Mouse (Mus musculus) intestine, embryonic 16.5 days (tissue): ENCODE measurements around the gene Rbl2. TPM values are rescaled to one million over a fixed set of nuclear protein-coding genes. Genes with fewer than 3 reads are reported as not detected.
A peak's percentile ranks its signal among the peaks of the same experiment; 100 is the strongest.

Source experiments
- ATAC-seq: fragments of 200-750 bp; cut with Nextera tagmentation; 2 replicates; pipeline ENCODE4 v1.8.0; 2017; ENCODE audit warnings: moderate TSS enrichment, moderate library complexity
- H3K27ac ChIP-seq: fragments of 300-500 bp; sonication (generic); 2 replicates; pipeline ENCODE4 v1.5.1; 2014; ENCODE audit warnings: mild to moderate bottlenecking, low read length
- H3K27me3 ChIP-seq: fragments of 300-500 bp; sonication (generic); replicated peaks from 2 replicates; pipeline ENCODE4 v1.6.1; 2014; ENCODE audit warnings: low read length, control low read depth, mixed read lengths; ENCODE audit not compliant: control insufficient read depth, insufficient read depth
- H3K36me3 ChIP-seq: fragments of 300-500 bp; sonication (generic); 2 replicates; pipeline ENCODE4 v1.6.1; 2014; ENCODE audit warnings: low read length, control low read depth; ENCODE audit not compliant: control insufficient read depth, insufficient read depth
- H3K4me1 ChIP-seq: fragments of 300-500 bp; sonication (generic); 2 replicates; pipeline ENCODE4 v1.6.1; 2014; ENCODE audit warnings: low read length, control low read depth, mixed read lengths; ENCODE audit not compliant: control insufficient read depth, insufficient read depth
- H3K4me2 ChIP-seq: fragments of 300-500 bp; sonication (generic); 2 replicates; pipeline ENCODE4 v1.6.1; 2014; ENCODE audit warnings: low read depth, low read length, control low read depth
- H3K4me3 ChIP-seq: fragments of 300-500 bp; sonication (generic); 2 replicates; pipeline ENCODE4 v1.5.1; 2014; ENCODE audit warnings: mild to moderate bottlenecking, low read length
- H3K9ac ChIP-seq: fragments of 300-500 bp; sonication (generic); 2 replicates; pipeline ENCODE4 v1.6.1; 2014; ENCODE audit warnings: low read depth, low read length
- H3K9me3 ChIP-seq: fragments of 300-500 bp; sonication (generic); 2 replicates; pipeline ENCODE4 v1.6.1; 2016; ENCODE audit warnings: low read length, control low read depth; ENCODE audit not compliant: control insufficient read depth
- WGBS: fragments of 180-500 bp; shearing (Covaris S2); extraction: QIAGEN DNeasy Blood & Tissue Kit; methylation state at CpG from one replicate; pipeline ENCODE4 v1.1.7; 2014; 5-methylcytosine and 5-hydroxymethylcytosine counted together
- polyA plus RNA-seq: library from polyadenylated mRNA; unstranded; fragments of >200 nt; fragmentation: Nextera tagmentation; extraction: Ambion mirVana; gene quantifications from 2 replicates; pipeline ENCODE4 v1.2.1, GENCODE M21; 2015

Gene Rbl2
- polyA plus RNA-seq, 1 experiment from 2014 or later, result 11.7 TPM

DNA sequence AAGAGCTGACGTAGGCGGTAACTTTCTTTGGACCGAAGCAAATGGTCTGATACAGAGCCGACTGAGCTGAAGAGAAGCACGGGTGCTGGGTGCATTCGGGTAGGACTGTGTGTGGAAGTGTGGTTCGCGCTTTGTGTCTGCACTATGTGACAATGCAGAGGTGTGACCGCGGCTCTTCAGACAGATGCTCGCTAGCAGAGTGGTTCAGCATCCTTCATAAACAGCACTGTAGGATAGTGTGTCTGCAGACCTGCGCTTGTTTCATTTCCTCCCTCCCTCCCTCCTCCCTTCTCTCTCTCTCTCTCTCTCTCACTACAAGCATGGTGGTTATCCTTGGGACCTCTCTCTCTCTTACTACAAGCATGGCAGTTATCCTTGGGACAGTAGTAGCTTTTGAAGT lies 12.6 kb downstream of the Rbl2 start:
- no peak overlapping the region for H3K9ac ChIP-seq
- H3K27me3 ChIP-seq, result no peaks in the 10 kb centered on the region
- no peaks in the 10 kb centered on the region; the same call in 1 of the 2 replicates for H3K36me3 ChIP-seq
- WGBS, result 88% methylated on average over 12 of the region's 12 CpGs
- H3K4me1 ChIP-seq, result no peaks in the 10 kb centered on the region
- no peaks in the 10 kb centered on the region for H3K9me3 ChIP-seq
- no peak overlapping the region for H3K4me2 ChIP-seq
- no peak overlapping the region for H3K4me3 ChIP-seq
- ATAC-seq, result no peak
- no peak overlapping the region for H3K27ac ChIP-seq

GRCm38 (mm10) chr8:91088452-91088851 lies 18.6 kb downstream of the Rbl2 start:
- H3K36me3 ChIP-seq, result peaks cover 2% of the 10 kb centered on the region; the same call in 1 of the 2 replicates

GRCm38 (mm10) chr8:91089601-91090000 lies 19.7 kb downstream of the Rbl2 start:
- ATAC-seq, result no peak
- Histone ChIP-seq H3K9ac (no peak overlapping the region), H3K27me3 (no peaks in the 10 kb centered on the region), H3K4me1 (peaks cover 3% of the 10 kb centered on the region; the same call in 1 of the 2 replicates), H3K27ac (no peak overlapping the region), H3K4me2 (no peak overlapping the region), H3K4me3 (no peak overlapping the region), H3K36me3 (peaks cover 2% of the 10 kb centered on the region; the same call in 1 of the 2 replicates), H3K9me3 (no peaks in the 10 kb centered on the region)
- 81% methylated on average over 2 of the region's 2 CpGs for WGBS

More at GRCm38 (mm10) chr8:91088452-91088851, 18.6 kb downstream of the Rbl2 start:
- no peak for ATAC-seq
- Histone ChIP-seq H3K27me3 (no peaks in the 10 kb centered on the region), H3K9ac (no peak overlapping the region), H3K27ac (no peak overlapping the region), H3K4me3 (no peak overlapping the region), H3K4me1 (no peaks in the 10 kb centered on the region), H3K4me2 (no peak overlapping the region), H3K9me3 (no peaks in the 10 kb centered on the region)
- 89% methylated on average over 7 of the region's 7 CpGs for WGBS

- no peak for ATAC-seq
- 57% methylated on average over 5 of the region's 5 CpGs for WGBS
- H3K9me3 ChIP-seq, result no peaks in the 10 kb centered on the region
- no peaks in the 10 kb centered on the region for H3K27me3 ChIP-seq
- H3K4me2 ChIP-seq, result no peak overlapping the region
- peaks cover 3% of the 10 kb centered on the region; the same call in 1 of the 2 replicates for H3K4me1 ChIP-seq
- no peak overlapping the region for H3K27ac ChIP-seq
- no peak overlapping the region for H3K4me3 ChIP-seq
- peaks cover 9% of the 10 kb centered on the region for H3K36me3 ChIP-seq
- no peak overlapping the region for H3K9ac ChIP-seq
Observed at GRCm38 (mm10) chr8:91094135-91094534, 24.3 kb downstream of the Rbl2 start.

- Histone ChIP-seq H3K27ac (no peak overlapping the region), H3K27me3 (no peaks in the 10 kb centered on the region), H3K36me3 (peaks cover 7% of the 10 kb centered on the region), H3K9me3 (no peaks in the 10 kb centered on the region), H3K9ac (no peak overlapping the region), H3K4me2 (no peak overlapping the region), H3K4me3 (no peak overlapping the region), H3K4me1 (peaks cover 3% of the 10 kb centered on the region; the same call in 1 of the 2 replicates)
- WGBS, result 91% methylated on average over 6 of the region's 6 CpGs
- ATAC-seq, result no peak
Observed at GRCm38 (mm10) chr8:91098106-91098505, 28.2 kb downstream of the Rbl2 start.

DNA sequence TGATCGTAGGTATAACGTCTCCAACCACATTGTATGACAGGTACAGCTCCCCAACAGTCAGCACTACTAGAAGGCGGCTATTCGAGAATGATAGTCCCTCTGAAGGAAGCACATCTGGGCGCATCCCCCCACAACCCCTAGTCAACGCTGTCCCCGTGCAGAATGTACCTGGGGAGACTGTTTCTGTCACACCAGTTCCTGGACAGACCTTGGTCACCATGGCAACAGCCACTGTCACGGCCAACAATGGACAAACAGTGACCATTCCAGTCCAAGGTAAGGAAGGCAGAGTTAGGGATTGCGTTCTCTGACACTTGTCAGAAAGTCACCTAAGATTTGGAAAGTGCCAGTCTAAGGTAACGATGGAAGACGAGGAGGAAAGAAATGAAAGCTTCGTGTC lies 36.4 kb downstream of the Rbl2 start:
- no peak overlapping the region for H3K4me3 ChIP-seq
- H3K27ac ChIP-seq, result no peak overlapping the region
- no peak overlapping the region for H3K9ac ChIP-seq
- H3K4me2 ChIP-seq, result no peak overlapping the region
- ATAC-seq, result no peak
- H3K27me3 ChIP-seq, result no peaks in the 10 kb centered on the region
- peaks cover 4% of the 10 kb centered on the region; the same call in 1 of the 2 replicates for H3K36me3 ChIP-seq
- H3K4me1 ChIP-seq, result no peaks in the 10 kb centered on the region
- no peaks in the 10 kb centered on the region for H3K9me3 ChIP-seq
- WGBS, result 90% methylated on average over 12 of the region's 12 CpGs

DNA sequence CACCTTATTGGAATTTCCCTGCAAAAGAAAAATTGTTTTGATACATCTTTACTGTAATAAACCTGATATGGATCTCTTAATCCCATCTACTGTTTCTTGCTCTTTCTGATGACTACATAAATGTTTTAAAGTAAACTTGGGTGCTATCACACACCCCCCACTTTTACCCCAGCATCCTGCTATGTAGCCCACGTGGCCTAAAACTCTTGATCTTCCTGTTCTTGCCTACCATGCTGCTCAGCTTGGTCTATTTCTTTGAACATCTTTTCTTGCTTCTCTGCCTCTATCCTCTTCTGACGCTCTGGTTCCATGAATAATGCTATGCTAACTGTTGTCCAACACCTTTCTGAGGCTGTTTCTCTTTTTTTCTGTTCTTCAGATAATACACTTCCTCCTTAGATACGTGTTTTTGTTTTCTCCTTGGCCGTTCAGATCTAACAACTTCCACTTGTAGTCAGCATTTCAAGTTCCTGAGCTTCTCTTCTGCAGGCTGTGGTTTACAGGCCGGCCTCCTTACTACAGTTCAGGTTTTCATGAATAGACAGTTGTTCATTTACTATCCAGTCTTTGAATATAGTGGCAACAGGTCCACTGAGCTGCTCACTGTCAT lies 42.1 kb downstream of the Rbl2 start:
- ATAC-seq, result no peak
- Histone ChIP-seq H3K9me3 (no peaks in the 10 kb centered on the region), H3K27ac (no peak overlapping the region), H3K4me1 (no peaks in the 10 kb centered on the region), H3K27me3 (no peaks in the 10 kb centered on the region), H3K9ac (no peak overlapping the region), H3K36me3 (peaks cover 1% of the 10 kb centered on the region; the same call in 1 of the 2 replicates), H3K4me2 (no peak overlapping the region), H3K4me3 (no peak overlapping the region)
- WGBS, result 88% methylated on average over 5 of the region's 5 CpGs

DNA sequence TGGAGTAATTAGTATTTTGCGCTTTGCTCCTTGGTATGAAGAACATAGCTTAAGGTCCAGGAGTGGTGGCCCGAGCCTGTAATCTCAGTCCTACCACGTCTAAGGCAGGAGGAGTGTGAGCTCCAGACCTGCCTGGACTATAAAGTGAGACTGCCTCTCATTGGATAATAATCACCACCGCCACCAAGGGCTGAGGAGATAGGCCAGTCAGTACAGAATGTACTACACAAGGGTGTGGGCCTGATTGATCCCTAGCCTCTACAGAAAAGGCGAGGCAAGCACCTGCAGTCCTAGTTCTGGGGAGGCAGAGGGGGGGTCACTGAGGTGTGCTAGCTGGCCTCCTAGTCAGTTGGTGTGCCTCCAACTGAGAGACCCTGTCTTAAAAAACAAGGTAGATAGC lies 44.6 kb downstream of the Rbl2 start:
- ATAC-seq, result peak; percentile 64
- H3K36me3 ChIP-seq, result peaks cover 7% of the 10 kb centered on the region; the same call in 1 of the 2 replicates

DNA sequence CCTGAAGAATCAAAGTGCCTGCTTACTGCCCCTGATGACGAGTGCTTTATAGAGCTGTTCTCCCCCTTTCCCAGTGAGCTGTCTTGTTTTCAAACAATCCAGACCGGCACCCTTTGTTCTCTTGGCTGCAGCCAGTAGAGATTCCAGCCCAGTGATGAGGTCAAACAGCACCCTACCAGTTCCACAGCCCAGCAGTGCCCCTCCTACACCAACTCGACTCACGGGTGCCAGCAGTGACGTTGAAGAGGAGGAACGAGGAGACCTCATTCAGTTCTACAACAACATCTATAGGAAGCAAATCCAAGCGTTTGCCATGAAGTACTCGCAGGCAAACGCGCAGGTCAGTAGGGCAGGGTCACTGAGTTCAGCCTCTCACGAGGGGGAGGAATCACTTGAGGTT lies 45.1 kb downstream of the Rbl2 start:
- no peak for ATAC-seq
- H3K9me3 ChIP-seq, result no peaks in the 10 kb centered on the region
- H3K4me2 ChIP-seq, result no peak overlapping the region
- H3K4me1 ChIP-seq, result no peaks in the 10 kb centered on the region
- H3K27ac ChIP-seq, result no peak overlapping the region
- H3K27me3 ChIP-seq, result no peaks in the 10 kb centered on the region
- H3K4me3 ChIP-seq, result no peak overlapping the region
- no peak overlapping the region for H3K9ac ChIP-seq
- 58% methylated on average over 11 of the region's 11 CpGs for WGBS
- H3K36me3 ChIP-seq, result peaks cover 7% of the 10 kb centered on the region; the same call in 1 of the 2 replicates

More for the DNA sequence above, 44.6 kb downstream of the Rbl2 start:
- no peak overlapping the region for H3K4me3 ChIP-seq
- no peaks in the 10 kb centered on the region for H3K9me3 ChIP-seq
- H3K9ac ChIP-seq, result no peak overlapping the region
- H3K4me2 ChIP-seq, result no peak overlapping the region
- H3K27ac ChIP-seq, result no peak overlapping the region
- 75% methylated on average over 5 of the region's 5 CpGs for WGBS
- no peaks in the 10 kb centered on the region for H3K4me1 ChIP-seq
- no peaks in the 10 kb centered on the region for H3K27me3 ChIP-seq

- ATAC-seq, result no peak
- 91% methylated on average over 4 of the region's 4 CpGs for WGBS
- Histone ChIP-seq H3K4me2 (no peak overlapping the region), H3K4me3 (no peak overlapping the region), H3K36me3 (peaks cover 13% of the 10 kb centered on the region), H3K9me3 (no peaks in the 10 kb centered on the region), H3K27ac (no peak overlapping the region), H3K27me3 (no peaks in the 10 kb centered on the region), H3K4me1 (no peaks in the 10 kb centered on the region), H3K9ac (no peak overlapping the region)
Observed at GRCm38 (mm10) chr8:91117537-91117936, 47.7 kb downstream of the Rbl2 start.
